Mouse (Mus musculus): ENCODE data around the gene Plekhg4.

DNA sequence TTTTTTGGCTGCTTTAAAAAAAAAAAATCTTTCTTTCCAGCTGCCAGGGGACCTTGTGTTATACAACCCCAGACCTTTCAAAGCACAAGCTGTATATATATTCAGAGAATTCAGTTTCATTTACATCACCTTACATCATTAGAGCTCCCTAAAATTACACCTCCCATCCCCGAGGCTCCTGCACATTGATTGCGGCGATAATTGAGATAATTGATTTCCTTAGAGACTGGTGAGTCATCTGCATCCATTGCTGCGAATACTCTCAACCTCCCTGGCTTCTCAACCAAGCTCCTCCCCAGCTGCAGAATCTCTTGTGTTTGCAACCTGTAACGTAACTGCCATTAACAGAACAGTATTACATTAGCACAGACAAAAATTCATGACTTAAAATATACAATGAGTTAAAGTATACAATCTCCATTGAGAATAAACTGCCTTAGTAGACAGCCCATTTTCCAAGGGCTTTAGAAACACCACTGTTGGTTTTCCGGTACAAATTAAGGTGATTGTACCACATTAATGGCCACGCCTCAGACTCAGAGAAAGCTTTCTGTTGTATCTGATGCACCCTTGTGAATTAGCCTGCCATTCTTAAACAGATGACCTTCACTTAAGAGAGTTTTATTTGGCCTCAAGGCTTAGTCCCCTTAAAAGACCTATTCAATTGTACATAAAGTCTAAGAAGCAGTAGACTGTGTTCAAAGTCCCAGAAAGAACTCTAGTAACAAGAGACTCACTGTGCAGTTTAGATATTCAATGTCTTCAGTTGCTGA lies 58.9 kb downstream of the Plekhg4 start:
- TF ChIP-seq POLR2A (IDR thresholded peaks at IDR 0.05; ENCODE audit: borderline replicate concordance, low read depth, low read length) (no peak), CTCF (IDR thresholded peaks at IDR 0.05; ENCODE audit: low read depth, low read length) (no peak)
